Comparison of ENCODE assay signal across 8 mouse cellular contexts in the genomic region with DNA sequence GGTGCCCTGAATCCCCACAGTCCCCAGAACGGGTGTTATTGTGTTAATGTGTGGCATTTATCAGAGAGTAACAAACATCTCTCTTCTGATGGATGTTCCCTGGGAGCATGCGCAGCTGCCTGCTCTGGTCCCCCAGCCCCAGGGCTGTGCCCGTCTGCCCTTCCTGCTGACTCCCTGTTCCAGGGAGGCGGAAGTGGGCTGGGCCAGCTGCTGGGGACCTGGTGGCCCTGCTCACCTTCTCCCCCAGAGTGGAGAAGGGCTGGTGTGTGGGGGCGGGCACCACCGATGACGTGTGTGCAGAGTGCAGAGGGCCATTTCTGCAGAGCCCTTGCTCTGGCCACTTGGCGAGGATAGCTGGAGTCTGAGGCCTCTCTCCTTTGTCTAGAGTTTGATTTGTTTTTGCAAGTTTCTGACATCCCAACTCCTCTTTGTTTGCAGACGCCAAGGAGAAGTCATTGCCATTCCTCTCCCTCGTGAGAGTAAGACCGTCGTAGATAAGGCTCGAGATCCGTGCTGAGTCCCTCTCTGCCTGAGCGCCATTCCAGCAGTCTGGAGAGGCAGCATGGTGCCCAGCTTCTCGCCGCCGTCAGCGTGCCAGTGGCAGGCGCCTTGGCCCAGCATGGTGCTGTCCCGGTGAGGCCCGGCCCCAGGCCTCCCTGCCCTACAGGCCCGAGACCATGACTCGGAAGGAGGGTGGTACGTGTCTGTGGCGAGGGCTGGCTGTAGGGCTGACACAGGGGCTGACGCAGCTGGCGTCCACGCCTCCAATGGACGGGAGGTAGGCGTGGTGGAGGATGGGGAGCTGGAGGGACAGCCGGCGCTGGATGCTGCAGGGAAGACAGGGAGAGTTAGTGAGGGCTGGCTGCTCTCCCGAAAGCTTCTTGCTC. TPM values are rescaled to one million over a fixed set of nuclear protein-coding genes. Genes with fewer than 3 reads are reported as not detected.
A peak's percentile ranks its signal among the peaks of the same experiment; 100 is the strongest.
DNase-seq lines count a peak whose midpoint lies in the region; ATAC-seq and TF ChIP-seq lines count a peak whose summit lies in the region.

No protein-coding gene starts in this region.

- peak; percentile 26; the same call in 1 of the 2 replicates for TF ChIP-seq POLR2A in bone marrow, adult 2 months (IDR thresholded peaks at IDR 0.05; ENCODE audit: borderline replicate concordance, control insufficient read depth, low read depth, low read length)

- peaks cover 11% of the 10 kb centered on the region for H3K27me3 ChIP-seq in hindbrain, embryonic 13.5 days
- peaks cover 12% of the 10 kb centered on the region for H3K27me3 ChIP-seq in liver, embryonic 12.5 days (replicated peaks)
- H3K27me3 ChIP-seq in midbrain, embryonic 16.5 days (ENCODE audit: control insufficient read depth, insufficient read depth, low read depth, low read length), result no peaks in the 10 kb centered on the region

- TF ChIP-seq CTCF in bone marrow, adult 2 months (IDR thresholded peaks at IDR 0.05; ENCODE audit: control insufficient read depth, insufficient read depth, low read length), result no peak
- TF ChIP-seq CTCF in gastrocnemius, adult 2 months (IDR thresholded peaks at IDR 0.05), result no peak

- no peak for ATAC-seq in CD4-positive, CD25-positive, alpha-beta regulatory T cell, adult 4 months
- peak; percentile 84 for ATAC-seq in hindbrain, embryonic 13.5 days (ENCODE audit: low FRiP score)
- ATAC-seq in liver, embryonic 12.5 days, result peak; percentile 76
- peak; percentile 66 for ATAC-seq in midbrain, embryonic 16.5 days

- no peak overlapping the region for H3K27ac ChIP-seq in bone marrow, adult 2 months (ENCODE audit: control insufficient read depth, insufficient read depth, low read depth, low read length, poor library complexity)
- 0 out of 2 replicates have a peak overlapping the region, but pooled peaks have one; percentile 28 for H3K27ac ChIP-seq in gastrocnemius, adult 2 months
- H3K27ac ChIP-seq in hindbrain, embryonic 13.5 days, result peak overlapping the region; percentile 78
- peak overlapping the region; percentile 63 for H3K27ac ChIP-seq in liver, embryonic 12.5 days
- H3K27ac ChIP-seq in midbrain, embryonic 16.5 days (ENCODE audit: low read length), result 0 out of 2 replicates have a peak overlapping the region, but pooled peaks have one; percentile 40

- peak overlapping the region; percentile 69 for H3K9ac ChIP-seq in hindbrain, embryonic 13.5 days
- H3K9ac ChIP-seq in liver, embryonic 12.5 days, result peak overlapping the region; percentile 64
- peak overlapping the region; percentile 57; the same call in 1 of the 2 replicates for H3K9ac ChIP-seq in midbrain, embryonic 16.5 days (ENCODE audit: low read depth, low read length)

- peak overlapping the region; percentile 57 for H3K4me2 ChIP-seq in hindbrain, embryonic 13.5 days
- H3K4me2 ChIP-seq in liver, embryonic 12.5 days, result peak overlapping the region; percentile 76
- peak overlapping the region; percentile 53 for H3K4me2 ChIP-seq in midbrain, embryonic 16.5 days (ENCODE audit: low read length)

- H3K4me1 ChIP-seq in bone marrow, adult 2 months (ENCODE audit: control insufficient read depth, insufficient read depth, low read length), result no peaks in the 10 kb centered on the region
- peaks cover 23% of the 10 kb centered on the region for H3K4me1 ChIP-seq in hindbrain, embryonic 13.5 days (replicated peaks)
- peaks cover 32% of the 10 kb centered on the region for H3K4me1 ChIP-seq in liver, embryonic 12.5 days
- H3K4me1 ChIP-seq in midbrain, embryonic 16.5 days (ENCODE audit: control insufficient read depth, insufficient read depth, low read length), result peaks cover 6% of the 10 kb centered on the region; the same call in 1 of the 2 replicates

- WGBS in bone marrow, adult 2 months, result 32% methylated on average over 34 of the region's 34 CpGs
- 3% methylated on average over 34 of the region's 34 CpGs for WGBS in hindbrain, embryonic 13.5 days
- 7% methylated on average over 34 of the region's 34 CpGs for WGBS in liver, embryonic 12.5 days (ENCODE audit: insufficient replicate concordance)
- WGBS in midbrain, embryonic 16.5 days, result 3% methylated on average over 34 of the region's 34 CpGs

- no peaks in the 10 kb centered on the region for H3K9me3 ChIP-seq in hindbrain, embryonic 13.5 days
- H3K9me3 ChIP-seq in liver, embryonic 12.5 days (replicated peaks), result no peaks in the 10 kb centered on the region
- H3K9me3 ChIP-seq in midbrain, embryonic 16.5 days (replicated peaks; ENCODE audit: control insufficient read depth, low read length, poor library complexity, severe bottlenecking), result no peaks in the 10 kb centered on the region

- intact Hi-C loops in gastrocnemius, adult 2 months (cut with DNase I), result no loop called here

- H3K4me3 ChIP-seq in bone marrow, adult 2 months (replicated peaks; ENCODE audit: control insufficient read depth, low read depth, low read length), result no peak overlapping the region
- peak overlapping the region; percentile 62 for H3K4me3 ChIP-seq in gastrocnemius, adult 2 months
- peak overlapping the region; percentile 33 for H3K4me3 ChIP-seq in hindbrain, embryonic 13.5 days
- H3K4me3 ChIP-seq in liver, embryonic 12.5 days, result peak overlapping the region; percentile 48
- H3K4me3 ChIP-seq in midbrain, embryonic 16.5 days (ENCODE audit: low read depth, low read length), result peak overlapping the region; percentile 16; the same call in 1 of the 2 replicates

- 0 out of 2 replicates have a peak, but pooled peaks cover 3% of the 10 kb centered on the region for H3K36me3 ChIP-seq in hindbrain, embryonic 13.5 days
- H3K36me3 ChIP-seq in liver, embryonic 12.5 days, result no peaks in the 10 kb centered on the region
- peaks cover 8% of the 10 kb centered on the region; the same call in 1 of the 2 replicates for H3K36me3 ChIP-seq in midbrain, embryonic 16.5 days (ENCODE audit: control insufficient read depth, insufficient read depth, low read length)

- peak; percentile 20 for DNase-seq in CD4-positive, CD25-positive, alpha-beta regulatory T cell, adult 2 months (ENCODE audit: low read depth, low spot score)
- DNase-seq in gastrocnemius, adult 2 months, result peak; percentile 67
- peak; percentile 52 for DNase-seq in urinary bladder, postnatal 25 days (ENCODE audit: low spot score)

RNA-seq across cellular contexts. Expression of a gene that starts 14.4 kb away (rescaled TPM):
- polyA plus RNA-seq in CD4-positive, CD25-positive, alpha-beta regulatory T cell, adult 4 months (2017; shearing (Covaris generic)), result under 1 TPM; 0.18 to 0.58 TPM
- polyA plus RNA-seq in bone marrow, adult 2 months (2011; ENCODE audit: insufficient read depth, insufficient read length, low replicate concordance, missing spikeins), result 2.7 and 4.6 TPM in 2 replicates
- total RNA-seq in gastrocnemius, adult 2 months (2021), result under 1 TPM; 0.39 to 0.59 TPM
- 0.73 and 0.75 TPM in 2 replicates for polyA plus RNA-seq in hindbrain, embryonic 13.5 days (2015; fragmentation: Nextera tagmentation; extraction: Ambion mirVana)
- 0.57 and 0.62 TPM in 2 replicates for polyA plus RNA-seq in liver, embryonic 12.5 days (2016; fragmentation: Nextera tagmentation; extraction: Ambion mirVana)
- 0.65 and 0.82 TPM in 2 replicates for polyA plus RNA-seq in midbrain, embryonic 16.5 days (2015; fragmentation: Nextera tagmentation; extraction: Ambion mirVana)
